In the genomic region with DNA sequence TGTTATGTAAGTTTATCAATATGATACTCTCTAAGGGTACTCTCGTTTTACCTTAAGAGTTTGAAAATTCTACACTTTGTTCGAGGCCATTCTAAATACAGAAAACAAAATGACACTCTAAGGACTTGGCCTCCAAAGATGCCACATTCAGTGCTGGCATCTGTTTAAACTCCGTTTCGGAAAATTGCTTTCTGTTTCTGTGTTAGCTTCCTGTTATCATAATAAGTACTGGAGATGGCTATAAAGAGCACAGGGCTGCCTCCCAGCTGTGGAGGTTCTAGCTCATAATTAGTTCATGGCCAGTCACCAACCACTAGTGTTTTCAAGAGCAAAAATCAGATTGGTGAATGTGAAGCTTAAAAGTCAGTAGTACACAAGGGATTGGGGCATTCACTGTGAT, we compare ENCODE assay signal across 33 mouse cellular contexts. TPM values are rescaled to one million over a fixed set of nuclear protein-coding genes. Genes with fewer than 3 reads are reported as not detected.
DNase-seq lines count a peak whose midpoint lies in the region; ATAC-seq lines count a peak whose summit lies in the region.
"Had no signal": no experiment of that assay in that cellular context is flagged by ENCODE, and none has a peak within 500 bp of the region (broad histone marks: within the 10 kb centered on the region; RNA-seq: fewer than 3 reads in every experiment).

No protein-coding gene starts in this region.

- no peak overlapping the region for H3K4me3 ChIP-seq in hindbrain, embryonic 13.5 days
- no peak overlapping the region for H3K4me3 ChIP-seq in hindbrain, embryonic 10.5 days
- H3K4me3 ChIP-seq in midbrain, embryonic 16.5 days (ENCODE audit: low read depth, low read length): no peak overlapping the region
- H3K4me3 ChIP-seq in midbrain, embryonic 11.5 days (ENCODE audit: low read depth, low read length): no peak overlapping the region
- H3K4me3 ChIP-seq in neural tube, embryonic 14.5 days (ENCODE audit: low read depth, low read length): no peak overlapping the region
- H3K4me3 ChIP-seq: embryonic facial prominence, embryonic 13.5 days; erythroblast, embryonic 14.5 days; forebrain, embryonic 12.5 days; heart, embryonic 13.5 days; lung, embryonic 15.5 days; myocyte had no signal

- no peak overlapping the region for H3K4me2 ChIP-seq in hindbrain, embryonic 13.5 days
- H3K4me2 ChIP-seq in midbrain, embryonic 16.5 days (ENCODE audit: low read length): no peak overlapping the region
- no peak overlapping the region for H3K4me2 ChIP-seq in midbrain, embryonic 11.5 days
- no peak overlapping the region for H3K4me2 ChIP-seq in neural tube, embryonic 14.5 days (ENCODE audit: low read depth, low read length)
- H3K4me2 ChIP-seq: embryonic facial prominence, embryonic 13.5 days; forebrain, embryonic 12.5 days; heart, embryonic 13.5 days; lung, embryonic 15.5 days had no signal

- 0 out of 2 replicates have a peak, but pooled peaks have one; percentile 36 for ATAC-seq in hindbrain, embryonic 13.5 days (ENCODE audit: low FRiP score)
- ATAC-seq in midbrain, embryonic 16.5 days: peak; percentile 54; the same call in 1 of the 2 replicates
- no peak for ATAC-seq in midbrain, embryonic 11.5 days (ENCODE audit: low FRiP score)
- peak; percentile 45; the same call in 1 of the 2 replicates for ATAC-seq in granulocyte monocyte progenitor cell, adult 5-6 weeks (replicated peaks; ENCODE audit: poor library complexity, severe bottlenecking)
- ATAC-seq in neural tube, embryonic 14.5 days (ENCODE audit: low read depth): no peak

- no peaks in the 10 kb centered on the region for H3K4me1 ChIP-seq in hindbrain, embryonic 13.5 days (replicated peaks)
- no peaks in the 10 kb centered on the region for H3K4me1 ChIP-seq in hindbrain, embryonic 10.5 days (replicated peaks)
- H3K4me1 ChIP-seq in midbrain, embryonic 16.5 days (ENCODE audit: control insufficient read depth, insufficient read depth, low read length): peaks cover 6% of the 10 kb centered on the region
- no peaks in the 10 kb centered on the region for H3K4me1 ChIP-seq in midbrain, embryonic 11.5 days (ENCODE audit: control insufficient read depth, insufficient read depth, low read length)
- no peaks in the 10 kb centered on the region for H3K4me1 ChIP-seq in neural tube, embryonic 14.5 days (ENCODE audit: control insufficient read depth, insufficient read depth, low read length)
- H3K4me1 ChIP-seq: embryonic facial prominence, embryonic 13.5 days; heart, embryonic 13.5 days; lung, embryonic 15.5 days had no signal

- no peaks in the 10 kb centered on the region for H3K27me3 ChIP-seq in hindbrain, embryonic 13.5 days
- no peaks in the 10 kb centered on the region for H3K27me3 ChIP-seq in hindbrain, embryonic 10.5 days (ENCODE audit: insufficient read depth, poor library complexity, severe bottlenecking)
- H3K27me3 ChIP-seq in midbrain, embryonic 16.5 days (ENCODE audit: control insufficient read depth, insufficient read depth, low read depth, low read length): no peaks in the 10 kb centered on the region
- no peaks in the 10 kb centered on the region for H3K27me3 ChIP-seq in midbrain, embryonic 11.5 days (ENCODE audit: control insufficient read depth, insufficient read depth, low read length)
- H3K27me3 ChIP-seq in neural tube, embryonic 14.5 days (ENCODE audit: control insufficient read depth, insufficient read depth, low read length): no peaks in the 10 kb centered on the region
- H3K27me3 ChIP-seq: embryonic facial prominence, embryonic 13.5 days; forebrain, embryonic 12.5 days; heart, embryonic 13.5 days; lung, embryonic 15.5 days had no signal

- no peaks in the 10 kb centered on the region for H3K9me3 ChIP-seq in hindbrain, embryonic 13.5 days
- H3K9me3 ChIP-seq in hindbrain, embryonic 10.5 days: no peaks in the 10 kb centered on the region
- no peaks in the 10 kb centered on the region for H3K9me3 ChIP-seq in midbrain, embryonic 16.5 days (replicated peaks; ENCODE audit: control insufficient read depth, low read length, poor library complexity, severe bottlenecking)
- H3K9me3 ChIP-seq in midbrain, embryonic 11.5 days (ENCODE audit: control insufficient read depth, low read length): no peaks in the 10 kb centered on the region
- no peaks in the 10 kb centered on the region for H3K9me3 ChIP-seq in neural tube, embryonic 14.5 days (ENCODE audit: control insufficient read depth, low read length)
- H3K9me3 ChIP-seq: embryonic facial prominence, embryonic 13.5 days; forebrain, embryonic 12.5 days; G1E; heart, embryonic 13.5 days; lung, embryonic 15.5 days had no signal

- DNase-seq in hindbrain, embryonic 10.5 days (ENCODE audit: low spot score): no peak
- DNase-seq in midbrain, embryonic 11.5 days (ENCODE audit: low spot score, missing footprints): no peak
- DNase-seq in urinary bladder, postnatal 10 days (ENCODE audit: low spot score): no peak
- DNase-seq in heart, adult 8-10 months (ENCODE audit: low spot score): no peak
- DNase-seq: adrenal gland, postnatal 10 days; cerebellum, adult 11 months; cerebellum, postnatal 25 days; gastrocnemius, postnatal 14 days; heart, adult 18-20 months; heart, postnatal 14 days; kidney, adult 11 months; kidney, postnatal 4 days; layer of hippocampus, adult 9-11 months; lung, postnatal 36 days; right cerebral cortex, postnatal 14 days had no signal

- H3K36me3 ChIP-seq in hindbrain, embryonic 13.5 days: no peaks in the 10 kb centered on the region
- H3K36me3 ChIP-seq in hindbrain, embryonic 10.5 days: no peaks in the 10 kb centered on the region
- no peaks in the 10 kb centered on the region for H3K36me3 ChIP-seq in midbrain, embryonic 16.5 days (ENCODE audit: control insufficient read depth, insufficient read depth, low read length)
- H3K36me3 ChIP-seq in midbrain, embryonic 11.5 days (ENCODE audit: control insufficient read depth, insufficient read depth, low read length): no peaks in the 10 kb centered on the region
- H3K36me3 ChIP-seq in neural tube, embryonic 14.5 days (ENCODE audit: control insufficient read depth, insufficient read depth, low read length): no peaks in the 10 kb centered on the region
- H3K36me3 ChIP-seq: embryonic facial prominence, embryonic 13.5 days; forebrain, embryonic 12.5 days; G1E; heart, embryonic 13.5 days; lung, embryonic 15.5 days had no signal

- WGBS in hindbrain, embryonic 13.5 days: 80% methylated on average over 4 of the region's 4 CpGs
- WGBS in hindbrain, embryonic 10.5 days: 82% methylated on average over 4 of the region's 4 CpGs
- WGBS in midbrain, embryonic 16.5 days: 64% methylated on average over 4 of the region's 4 CpGs
- WGBS in midbrain, embryonic 11.5 days: 82% methylated on average over 4 of the region's 4 CpGs
- WGBS in neural tube, embryonic 14.5 days: 70% methylated on average over 4 of the region's 4 CpGs

- H3K27ac ChIP-seq in hindbrain, embryonic 13.5 days: no peak overlapping the region
- H3K27ac ChIP-seq in hindbrain, embryonic 10.5 days: no peak overlapping the region
- H3K27ac ChIP-seq in midbrain, embryonic 16.5 days (ENCODE audit: low read length): peak overlapping the region; percentile 49; the same call in 1 of the 2 replicates
- H3K27ac ChIP-seq in midbrain, embryonic 11.5 days (ENCODE audit: low read depth, low read length): no peak overlapping the region
- H3K27ac ChIP-seq in neural tube, embryonic 14.5 days (ENCODE audit: low read depth, low read length): 0 out of 2 replicates have a peak overlapping the region, but pooled peaks have one; percentile 29
- H3K27ac ChIP-seq: embryonic facial prominence, embryonic 13.5 days; forebrain, embryonic 12.5 days; heart, embryonic 13.5 days; liver, embryonic 14.5 days; lung, embryonic 15.5 days; stomach, postnatal 0 days had no signal

- H3K9ac ChIP-seq in hindbrain, embryonic 13.5 days: no peak overlapping the region
- H3K9ac ChIP-seq in midbrain, embryonic 16.5 days (ENCODE audit: low read depth, low read length): no peak overlapping the region
- no peak overlapping the region for H3K9ac ChIP-seq in midbrain, embryonic 11.5 days (ENCODE audit: low read length)
- H3K9ac ChIP-seq in neural tube, embryonic 14.5 days (replicated peaks; ENCODE audit: low read depth, low read length): no peak overlapping the region
- H3K9ac ChIP-seq: embryonic facial prominence, embryonic 13.5 days; forebrain, embryonic 12.5 days; heart, embryonic 13.5 days; liver, embryonic 14.5 days; lung, embryonic 15.5 days had no signal

RNA-seq across cellular contexts. Expression of a gene that starts 4.2 kb away (rescaled TPM):
- 0.21 and 0.43 TPM in 2 replicates for polyA plus RNA-seq in hindbrain, embryonic 13.5 days (2015; fragmentation: Nextera tagmentation; extraction: Ambion mirVana)
- polyA plus RNA-seq in hindbrain, embryonic 10.5 days (2016; fragmentation: Nextera tagmentation; extraction: Ambion mirVana): 0.15 TPM in 1 of 2 replicates, not detected in the other
- 0.20 TPM in 1 of 2 replicates, not detected in the other for polyA plus RNA-seq in midbrain, embryonic 16.5 days (2015; fragmentation: Nextera tagmentation; extraction: Ambion mirVana)
- not detected in 2 replicates for polyA plus RNA-seq in midbrain, embryonic 11.5 days (2014; fragmentation: Nextera tagmentation; extraction: Ambion mirVana)
- not detected in 2 replicates for total RNA-seq in granulocyte monocyte progenitor cell, adult 5-6 weeks (2014; fragmentation: Nextera tagmentation)
- not detected in 2 replicates for total RNA-seq in granulocyte monocyte progenitor cell, adult 5-6 weeks (2017)
- not detected in 2 replicates for polyA plus RNA-seq in neural tube, embryonic 14.5 days (2014; fragmentation: Nextera tagmentation; extraction: Ambion mirVana)
- not detected for total RNA-seq in heart, adult 8-10 months (2022)
- total RNA-seq: adrenal gland, postnatal 10 days; G1E; gastrocnemius, postnatal 14 days; heart, adult 18-20 months; heart, postnatal 14 days; left cerebral cortex, adult 18-20 months; left cerebral cortex, postnatal 36 days had no signal
- polyA plus RNA-seq: embryonic facial prominence, embryonic 13.5 days; erythroblast, embryonic 14.5 days; forebrain, embryonic 12.5 days; G1E; heart, embryonic 13.5 days; kidney, embryonic 16.5 days; limb, embryonic 14.5 days; liver, embryonic 14.5 days; lung, embryonic 15.5 days; myocyte; stomach, postnatal 0 days; thymus, postnatal 0 days had no signal

Comparison
In these comparisons a context has a peak if more than half of its experiments do, and no peak if none do; other contexts are left out.
1. ATAC-seq: peak in hindbrain, embryonic 13.5 days (single experiment), midbrain, embryonic 16.5 days (single experiment) and granulocyte monocyte progenitor cell, adult 5-6 weeks (single experiment); none in midbrain, embryonic 11.5 days (single experiment) and neural tube, embryonic 14.5 days (single experiment).
2. H3K27ac ChIP-seq: peak in midbrain, embryonic 16.5 days (single experiment) and neural tube, embryonic 14.5 days (single experiment); none in hindbrain, embryonic 13.5 days (single experiment), hindbrain, embryonic 10.5 days (single experiment) and midbrain, embryonic 11.5 days (single experiment).